Mouse (Mus musculus) liver, adult 2 months (tissue): Measurements from ENCODE around the gene Glis3.

Source experiments
- CTCF ChIP-seq: fragments of 200-500 bp; IDR thresholded peaks from 2 replicates; pipeline ENCODE4 v1.5.1; 2011; ENCODE audit warnings: low read depth, low read length, control low read depth
- POLR2A ChIP-seq: fragments of 200-500 bp; IDR thresholded peaks from 2 replicates; pipeline ENCODE4 v1.6.1; 2011; ENCODE audit warnings: low read length, control low read depth; ENCODE audit not compliant: insufficient read depth; ENCODE audit errors: extremely low read depth

DNA sequence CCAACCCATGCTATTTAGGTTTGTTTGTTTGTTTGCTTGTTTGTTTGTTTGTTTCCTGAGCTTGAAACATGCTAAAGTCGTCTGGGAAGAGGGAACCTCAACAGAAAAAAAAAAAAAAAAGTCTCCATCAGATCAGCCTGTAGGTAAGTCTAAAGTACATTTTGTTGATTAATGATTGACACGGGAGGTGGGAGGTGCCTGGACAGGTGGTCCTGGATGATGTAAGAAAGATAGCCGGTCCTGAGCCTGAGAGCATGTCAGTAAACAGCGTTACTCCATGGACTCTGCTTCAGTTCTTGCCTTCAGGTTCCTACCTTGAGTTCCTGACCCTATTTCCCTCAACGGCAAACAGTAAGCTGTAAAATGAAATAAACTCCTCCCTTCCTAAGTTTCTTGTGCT lies 444.3 kb downstream of the Glis3 start:
- TF ChIP-seq POLR2A, result no peak
- TF ChIP-seq CTCF, result no peak
